Mouse (Mus musculus): ENCODE results near the gene Sfxn3.
A peak's percentile ranks its signal among the peaks of the same experiment; 100 is the strongest.
"Not testable (repeated sequence)": the region's sequence is repeated elsewhere in the genome, so short reads cannot be mapped to it uniquely, and the experiment has no call there.

Sfxn3 gene

DNA sequence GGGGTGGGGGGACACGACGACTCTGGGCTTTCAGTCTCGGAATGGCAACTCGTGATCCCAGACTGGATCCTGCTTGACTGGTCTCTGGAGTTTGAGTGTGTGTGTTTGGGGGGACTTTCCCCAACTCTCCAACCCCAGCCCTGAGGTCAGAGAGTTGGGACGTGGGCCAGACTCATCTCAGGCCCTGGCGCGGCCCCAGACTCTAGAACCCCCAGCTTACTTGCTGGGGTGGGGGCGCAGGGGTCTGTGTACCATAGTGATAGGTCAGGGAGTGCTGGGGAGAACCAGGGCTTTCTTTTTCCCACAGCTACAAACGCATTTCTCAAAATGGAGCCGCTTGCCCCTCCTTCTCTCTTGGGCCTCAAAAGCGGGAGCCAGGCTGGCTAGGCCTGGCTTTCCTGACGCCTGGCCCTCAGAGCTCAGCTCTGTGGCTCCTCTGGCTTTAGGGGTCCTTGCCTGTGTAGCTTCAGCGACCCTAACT lies 28.9 kb upstream of the Sfxn3 start:
- no peak for DNase-seq (ENCODE audit: low spot score)

DNA sequence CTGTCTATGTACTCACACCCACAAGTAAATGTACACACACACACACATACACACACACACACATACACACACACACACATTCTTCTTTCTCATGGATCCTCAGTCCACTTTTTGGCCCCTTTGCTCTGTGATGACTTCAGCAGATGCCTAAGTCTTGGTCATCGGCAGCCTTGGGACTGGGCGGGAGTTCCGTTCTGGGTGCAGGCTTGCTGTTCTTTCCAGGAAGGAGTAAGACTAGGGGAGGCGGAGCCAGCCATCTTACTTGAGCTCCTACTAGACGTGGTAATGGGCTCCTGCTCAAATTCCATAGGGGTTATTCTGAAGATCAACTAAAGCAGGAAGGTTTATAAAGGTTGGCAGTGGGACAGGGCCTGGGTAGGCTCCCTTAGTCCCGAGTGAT lies 27.0 kb upstream of the Sfxn3 start:
- DNase-seq (ENCODE audit: low spot score), result no peak

DNA sequence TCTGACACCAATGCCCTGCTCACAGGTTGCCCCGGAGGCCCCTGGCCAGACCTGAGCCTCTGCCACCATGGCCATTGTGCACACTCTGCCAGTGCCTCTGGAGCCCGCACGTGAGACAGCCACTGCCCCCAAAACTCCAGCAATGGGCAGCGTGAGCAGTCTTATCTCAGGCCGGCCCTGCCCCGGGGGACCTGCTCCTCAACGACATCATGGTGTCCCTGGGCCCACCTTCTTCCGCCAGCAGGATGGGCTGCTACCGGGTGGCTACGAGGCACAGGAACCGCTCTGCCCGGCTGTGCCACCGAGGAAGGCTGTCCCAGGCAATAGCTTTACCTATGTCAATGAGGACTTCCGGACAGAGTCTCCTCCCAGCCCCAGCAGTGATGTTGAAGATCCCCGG lies 25.9 kb upstream of the Sfxn3 start:
- no peak for DNase-seq (ENCODE audit: low spot score)

DNA sequence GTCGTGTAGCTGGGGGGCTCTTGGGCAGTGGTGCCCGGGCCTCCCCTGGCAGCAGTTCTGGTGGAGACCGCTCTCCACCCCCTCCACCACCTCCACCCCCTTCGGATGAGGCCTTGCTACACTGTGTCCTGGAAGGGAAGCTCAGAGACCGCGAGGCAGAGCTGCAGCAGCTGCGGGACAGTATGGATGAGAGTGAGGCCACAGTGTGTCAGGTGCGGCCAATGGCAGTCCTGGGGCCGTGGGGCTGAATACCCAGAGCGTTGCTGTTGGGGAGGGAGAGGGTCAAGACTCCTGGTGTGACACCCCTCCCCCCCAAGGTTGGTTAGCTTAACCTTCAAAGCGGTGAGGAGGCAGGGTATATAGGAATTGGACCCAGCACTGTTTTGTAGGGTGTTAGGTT lies 23.3 kb upstream of the Sfxn3 start:
- no peak for DNase-seq (ENCODE audit: low spot score)

DNA sequence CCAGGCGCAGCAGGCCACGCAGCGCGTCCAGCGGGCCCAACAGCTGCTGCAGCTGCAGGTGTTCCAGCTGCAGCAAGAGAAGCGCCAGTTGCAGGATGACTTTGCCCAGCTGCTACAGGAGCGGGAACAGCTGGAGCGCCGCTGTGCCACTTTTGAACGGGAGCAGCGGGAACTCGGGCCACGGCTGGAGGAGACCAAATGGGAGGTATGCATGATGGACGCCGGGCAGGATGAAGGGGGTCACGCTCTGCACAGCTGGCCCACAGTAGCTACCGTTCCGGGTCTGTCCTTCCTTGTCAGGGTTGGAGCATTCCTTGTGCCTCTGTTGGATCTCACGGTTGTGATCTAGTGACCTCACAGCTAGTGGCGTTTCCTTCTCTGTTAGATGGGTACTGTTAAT lies 22.5 kb upstream of the Sfxn3 start:
- DNase-seq (ENCODE audit: low spot score), result no peak

DNA sequence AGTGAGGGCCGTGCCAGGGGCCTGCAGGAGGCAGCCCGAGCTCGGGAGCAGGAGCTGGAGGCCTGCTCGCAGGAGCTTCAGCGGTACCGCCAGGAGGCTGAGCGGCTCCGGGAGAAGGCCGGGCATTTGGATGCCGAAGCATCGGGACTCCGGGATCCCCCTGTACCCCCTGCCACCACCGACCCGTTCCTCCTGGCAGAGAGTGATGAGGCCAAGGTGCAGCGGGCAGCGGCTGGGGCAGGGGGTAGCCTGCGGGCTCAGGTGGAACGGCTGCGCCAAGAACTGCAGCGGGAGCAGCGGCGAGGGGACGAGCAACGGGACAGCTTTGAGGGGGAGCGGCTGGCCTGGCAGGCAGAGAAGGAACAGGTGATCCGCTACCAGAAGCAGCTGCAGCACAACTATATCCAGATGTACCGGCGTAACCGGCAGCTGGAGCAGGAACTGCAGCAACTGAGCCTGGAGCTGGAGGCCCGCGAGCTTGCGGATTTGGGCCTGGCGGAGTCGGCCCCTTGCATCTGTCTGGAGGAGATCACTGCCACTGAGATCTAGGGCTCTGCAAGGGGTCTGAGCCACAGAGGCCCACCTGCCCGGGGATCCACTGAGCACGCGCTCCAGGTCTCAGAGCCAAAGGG lies 21.2 kb upstream of the Sfxn3 start:
- no peak for DNase-seq (ENCODE audit: low spot score)

DNA sequence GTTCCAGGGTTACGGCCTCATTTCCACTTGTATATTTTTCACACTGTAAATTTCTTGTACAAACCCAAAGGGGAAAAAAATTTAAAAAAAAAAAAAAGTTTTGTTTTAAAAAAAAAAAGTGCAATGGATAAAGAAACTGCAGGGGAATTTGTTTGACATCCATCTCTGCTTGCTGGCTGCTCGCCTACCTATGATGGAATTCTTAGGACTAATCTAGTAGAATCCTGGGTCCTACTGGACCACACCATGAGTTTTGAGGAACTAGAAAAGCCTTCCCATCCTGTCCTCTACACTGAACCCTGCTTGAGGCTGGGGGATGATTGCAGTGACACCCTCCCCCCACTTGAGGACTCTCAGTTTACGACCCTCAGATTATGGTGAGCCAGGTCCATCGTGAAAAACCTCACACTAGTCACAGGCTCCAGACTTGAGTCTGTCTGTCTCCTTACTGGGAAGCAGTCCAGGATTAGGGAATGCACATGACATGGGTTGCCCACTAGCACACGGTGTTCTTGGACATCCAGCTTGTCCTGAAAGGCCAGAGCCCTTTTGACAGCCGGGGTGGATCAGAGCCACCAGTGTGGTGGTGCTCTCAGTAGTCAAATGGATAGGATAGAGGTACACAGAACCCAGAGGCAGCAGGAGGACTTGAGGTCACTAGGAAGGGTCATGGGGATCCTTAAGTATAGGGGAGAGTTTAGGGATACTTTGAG lies 20.2 kb upstream of the Sfxn3 start:
- no peak for DNase-seq (ENCODE audit: low spot score)

DNA sequence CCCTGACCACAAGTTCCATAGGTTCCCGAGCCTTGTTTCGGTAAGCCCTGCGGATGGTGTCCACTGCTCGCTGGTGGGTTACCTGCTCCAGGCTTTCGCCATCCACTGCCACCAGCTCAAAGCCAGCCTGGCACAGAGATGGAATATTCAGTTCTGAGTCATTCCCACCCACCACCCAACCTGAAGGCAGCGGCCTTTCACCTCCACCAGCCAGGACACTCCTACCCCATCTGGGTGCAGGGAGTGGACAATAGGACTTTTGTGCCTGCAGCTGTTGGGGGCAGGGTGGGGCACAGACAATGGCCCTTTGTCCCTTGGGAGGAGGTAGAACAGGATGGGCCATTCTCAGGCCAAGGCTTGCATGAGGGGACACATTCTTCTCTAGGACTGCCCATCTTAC lies 19.5 kb upstream of the Sfxn3 start:
- DNase-seq (ENCODE audit: low spot score), result no peak

DNA sequence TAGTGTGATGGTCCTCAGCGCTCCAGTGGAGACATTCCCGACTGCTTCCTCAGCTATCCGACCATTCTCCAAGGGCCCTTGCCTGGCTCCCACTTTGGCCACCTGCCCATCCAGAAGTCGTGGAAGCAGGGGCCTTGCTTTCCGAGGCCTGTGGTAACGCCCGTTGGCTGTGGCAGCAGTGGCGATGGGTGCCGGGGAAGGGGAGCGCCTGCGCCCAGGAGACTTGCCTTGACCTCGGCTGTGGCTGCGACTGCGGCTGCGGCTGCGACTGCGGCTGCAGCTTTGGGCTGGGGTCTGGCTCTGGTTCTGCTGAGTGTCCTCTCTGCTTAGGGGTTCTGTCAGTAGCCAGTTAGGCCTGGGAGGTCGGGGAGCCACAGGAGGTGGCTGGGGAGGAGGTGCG lies 18.6 kb upstream of the Sfxn3 start:
- DNase-seq (ENCODE audit: low spot score), result no peak

DNA sequence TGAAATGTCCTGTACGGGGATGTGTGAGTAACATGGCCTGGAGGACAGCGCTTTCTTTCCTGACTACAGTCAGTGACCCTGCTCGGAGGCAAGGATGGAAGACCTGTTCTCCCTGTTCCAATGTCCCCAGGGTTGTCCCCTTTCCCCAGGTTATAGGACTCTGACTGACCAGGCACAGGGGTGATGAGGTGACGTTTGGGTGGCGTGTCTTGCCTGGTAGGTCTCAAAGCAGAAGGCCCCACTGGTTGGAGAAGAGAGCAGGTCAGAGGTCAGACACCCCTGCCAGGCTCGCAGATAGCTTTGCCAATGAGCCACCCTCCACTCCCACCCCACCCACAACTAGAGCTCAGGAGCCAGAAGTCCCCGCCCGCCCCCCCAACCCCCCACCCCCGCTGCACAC lies 17.7 kb upstream of the Sfxn3 start:
- DNase-seq (ENCODE audit: low spot score), result no peak

DNA sequence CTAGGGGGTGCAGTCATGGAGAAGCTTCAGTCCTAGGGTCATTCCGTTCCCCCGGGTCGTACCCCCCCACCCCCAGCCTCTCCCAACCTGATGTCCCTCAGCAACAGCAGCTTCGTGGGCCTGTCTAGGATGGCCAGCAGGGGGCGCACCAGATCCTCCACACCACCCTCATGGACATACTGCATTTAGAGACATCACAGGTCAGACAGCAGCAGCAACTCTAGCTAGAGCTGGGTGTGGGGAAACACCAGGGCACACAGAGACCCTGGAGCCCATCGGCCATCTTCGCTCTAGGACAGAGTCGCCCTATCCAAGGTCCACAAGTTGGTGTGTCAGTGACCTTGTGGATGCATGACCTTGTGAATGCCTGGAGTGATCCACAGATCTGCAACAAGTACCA lies 17.2 kb upstream of the Sfxn3 start:
- peak; percentile 47 for DNase-seq (ENCODE audit: low spot score)

DNA sequence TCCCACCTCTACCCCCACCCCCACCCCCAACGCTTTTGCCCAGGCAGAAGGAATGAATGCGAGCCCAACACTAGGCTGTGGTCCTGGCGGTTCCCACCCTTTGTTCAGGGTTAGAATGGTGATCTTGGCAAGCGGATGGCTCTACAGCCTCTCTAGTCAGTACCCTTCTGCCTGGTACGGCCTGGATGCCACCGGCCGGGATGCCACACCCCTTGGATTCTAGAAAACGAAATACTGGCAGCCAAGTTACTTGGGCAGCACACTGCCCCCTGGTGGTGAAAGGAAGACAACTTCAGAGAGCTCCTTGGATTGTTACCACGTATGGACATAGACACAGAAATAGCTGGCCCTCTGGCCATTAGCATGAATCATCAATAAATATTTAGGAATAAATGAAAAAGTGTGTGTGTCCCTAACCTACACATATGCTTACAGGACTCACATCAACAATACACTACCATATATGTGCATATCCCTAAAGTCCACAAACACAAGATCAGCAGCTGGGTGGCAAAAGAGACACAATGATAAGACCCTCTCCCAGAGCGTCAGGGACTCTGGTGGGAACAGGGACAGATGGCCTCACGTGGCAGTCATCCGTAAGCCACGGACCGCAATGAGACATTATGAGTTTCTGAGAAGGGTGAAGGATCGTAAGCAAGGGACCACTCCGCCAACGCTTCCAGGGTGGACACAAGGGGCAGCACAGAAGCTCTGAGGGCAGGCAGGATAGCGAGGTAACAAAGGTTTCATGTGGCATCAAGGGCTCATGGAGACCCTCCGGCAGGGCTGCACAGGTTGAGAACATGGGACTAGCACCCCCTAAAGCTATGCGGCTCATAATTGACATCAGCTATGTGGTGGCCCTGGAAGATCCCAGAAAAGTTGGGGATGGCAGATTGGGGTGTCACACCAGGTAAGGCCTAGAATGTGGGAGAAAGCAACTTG lies 16.3 kb upstream of the Sfxn3 start:
- peak; percentile 49 for DNase-seq (ENCODE audit: low spot score)

DNA sequence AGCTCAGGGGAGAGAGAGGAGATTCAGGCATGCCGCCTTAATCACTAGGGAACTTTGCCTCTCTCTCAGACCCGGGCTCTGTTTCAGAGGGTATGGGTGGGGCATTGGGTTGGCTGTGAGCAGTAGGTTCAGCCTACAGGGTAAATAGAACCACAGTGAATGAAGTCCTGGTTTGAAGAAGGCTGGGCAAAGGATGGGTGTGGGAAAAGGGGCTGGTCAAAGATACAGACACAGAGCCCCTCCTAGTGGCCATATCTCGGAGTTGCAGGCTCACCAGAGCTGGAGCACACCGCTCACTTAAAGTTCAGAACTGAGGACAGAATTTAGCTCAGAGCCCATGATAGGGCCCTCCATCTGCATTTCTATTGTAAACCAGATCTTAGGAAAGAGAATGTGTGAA lies 15.5 kb upstream of the Sfxn3 start:
- no peak for DNase-seq (ENCODE audit: low spot score)

DNA sequence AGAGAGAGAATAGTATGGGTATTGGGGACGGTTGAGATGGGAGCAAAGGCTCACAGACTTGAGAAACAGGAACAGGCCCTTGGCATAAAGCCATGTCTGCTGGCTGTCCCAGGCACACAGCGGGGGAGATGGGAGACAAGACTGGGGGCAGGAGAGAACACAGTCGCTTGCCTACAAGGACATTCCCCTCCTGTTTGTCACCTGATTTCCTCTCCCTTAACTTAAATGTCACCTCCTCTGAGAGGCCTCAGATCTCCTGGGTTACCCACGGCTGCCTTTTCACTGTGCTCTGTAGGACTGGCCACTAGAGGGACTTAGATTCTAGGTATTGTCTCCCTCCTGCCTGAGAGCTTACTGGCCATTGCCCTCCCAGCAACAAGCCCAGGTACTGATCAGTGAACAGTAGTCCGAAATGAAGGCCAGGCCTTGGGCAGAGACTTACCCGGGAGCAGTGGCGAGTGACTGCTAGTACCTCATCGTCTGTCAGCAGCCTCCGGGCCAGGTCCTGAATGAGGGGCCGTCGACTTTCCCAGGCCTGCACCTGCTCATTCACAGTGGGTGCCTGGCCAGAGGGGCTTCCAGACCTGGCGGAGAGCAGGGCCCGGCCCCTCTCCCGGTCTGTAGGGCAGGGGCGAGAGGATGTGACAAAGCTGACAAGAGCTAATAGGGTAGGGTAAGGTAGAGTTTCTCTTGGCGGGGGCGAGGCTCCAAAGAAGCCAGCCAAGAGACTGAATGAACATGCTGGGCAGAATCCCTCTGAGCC lies 14.6 kb upstream of the Sfxn3 start:
- DNase-seq (ENCODE audit: low spot score), result no peak

DNA sequence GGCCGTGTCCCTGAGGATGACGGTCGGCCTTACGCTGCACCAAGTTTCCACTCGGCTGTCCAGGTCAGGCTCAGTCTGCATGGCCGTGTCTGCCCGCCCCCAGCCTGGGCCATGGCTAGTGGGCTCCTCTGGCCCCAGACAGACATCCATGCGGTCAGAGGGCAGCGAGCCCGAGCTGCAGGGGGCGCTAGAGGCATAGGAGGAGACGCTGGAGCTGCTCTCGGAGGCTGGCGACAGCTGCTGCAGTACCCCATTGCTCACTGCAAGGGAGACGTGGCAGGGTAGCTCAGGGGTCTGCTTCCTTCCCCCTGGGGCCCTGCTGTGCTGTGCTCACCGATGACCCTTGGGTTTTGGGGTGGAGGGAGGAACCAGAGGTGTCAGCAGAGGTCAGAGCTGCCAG lies 10.4 kb upstream of the Sfxn3 start:
- no peak for DNase-seq (ENCODE audit: low spot score)

DNA sequence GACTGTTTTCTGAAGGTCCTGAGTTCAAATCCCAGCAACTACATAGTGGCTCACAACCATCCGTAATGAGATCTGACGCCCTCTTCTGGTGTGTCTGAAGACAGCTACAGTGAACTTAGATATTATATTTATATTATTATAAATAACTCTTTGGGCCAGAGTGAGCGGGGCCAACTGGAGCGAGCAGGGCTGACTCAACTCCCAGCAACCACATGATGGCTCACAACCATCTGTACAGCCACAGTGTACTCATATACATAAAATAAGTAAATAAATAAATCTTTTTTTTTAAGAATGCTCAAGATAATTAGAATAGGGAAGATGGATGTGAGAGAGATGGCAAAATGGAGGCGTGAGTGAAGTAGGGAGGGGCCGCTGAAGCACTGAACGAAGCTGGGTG lies 9.1 kb upstream of the Sfxn3 start:
- DNase-seq (ENCODE audit: low spot score), result not testable (repeated sequence)

DNA sequence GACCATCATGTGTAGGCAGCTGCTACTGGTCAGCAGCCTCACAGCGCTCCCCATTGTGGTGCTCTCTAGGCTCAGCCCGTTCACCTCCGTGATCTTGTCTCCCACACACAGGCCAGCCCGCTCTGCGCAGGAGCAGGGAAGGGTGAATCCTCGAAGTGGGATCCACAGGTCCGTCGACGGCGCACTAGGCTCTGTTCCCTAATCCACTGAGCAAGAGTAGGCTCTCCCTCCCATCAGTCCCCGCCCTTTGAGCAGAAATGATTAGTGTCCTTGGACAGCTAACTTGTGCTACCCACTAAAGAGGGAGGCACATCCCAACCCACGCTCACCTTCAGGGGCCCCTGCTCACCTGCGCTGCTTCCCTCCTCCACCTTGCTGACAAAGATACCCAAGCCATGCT lies 7.1 kb upstream of the Sfxn3 start:
- no peak for DNase-seq (ENCODE audit: low spot score)

DNA sequence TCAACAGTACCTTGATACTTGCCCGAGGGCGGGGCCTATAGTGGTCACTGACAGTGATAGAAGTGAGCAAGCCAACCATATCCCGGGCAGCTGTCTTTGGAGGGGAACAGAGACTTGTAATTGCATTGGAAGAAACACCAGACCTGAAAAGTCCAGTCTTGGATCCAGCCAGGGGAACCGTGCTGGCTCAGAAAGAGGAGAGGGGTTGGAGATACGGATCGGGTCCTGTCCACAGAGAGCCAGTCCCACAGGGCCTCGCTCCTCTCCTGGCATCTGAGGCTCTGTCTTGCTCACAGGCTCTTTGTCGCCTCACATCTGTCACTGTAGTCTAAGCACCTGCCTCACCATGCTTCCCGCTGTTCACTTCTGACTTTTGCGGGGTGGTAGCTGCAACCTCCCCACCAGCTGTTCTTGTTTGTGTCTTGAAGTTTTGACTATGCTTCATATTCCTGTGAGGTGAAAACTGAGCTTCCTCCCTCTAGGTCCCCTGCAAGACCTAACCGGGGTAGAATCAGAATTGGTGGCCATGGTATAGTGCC lies 2.8 kb upstream of the Sfxn3 start:
- no peak for DNase-seq (ENCODE audit: low spot score)

DNA sequence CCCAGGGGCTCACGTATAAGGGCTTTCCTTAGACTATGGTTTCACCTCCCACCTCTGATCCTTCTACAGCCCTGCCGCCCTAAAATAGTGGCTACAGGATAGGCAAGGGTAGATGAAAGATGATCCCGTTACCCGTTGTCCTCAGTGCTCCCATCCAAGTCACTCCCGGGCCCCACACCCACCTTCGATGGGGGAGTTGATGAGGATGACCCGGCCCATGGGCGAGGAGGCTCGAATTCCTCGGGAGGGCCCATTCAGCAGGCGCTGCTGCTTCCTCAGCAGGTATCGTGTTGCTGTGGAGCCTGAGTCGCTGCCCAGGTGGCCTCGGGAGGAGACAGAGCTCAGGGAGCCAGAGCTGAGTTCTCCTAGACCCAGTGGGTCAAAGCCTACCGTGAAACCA lies 2.1 kb upstream of the Sfxn3 start:
- DNase-seq (ENCODE audit: low spot score), result no peak

DNA sequence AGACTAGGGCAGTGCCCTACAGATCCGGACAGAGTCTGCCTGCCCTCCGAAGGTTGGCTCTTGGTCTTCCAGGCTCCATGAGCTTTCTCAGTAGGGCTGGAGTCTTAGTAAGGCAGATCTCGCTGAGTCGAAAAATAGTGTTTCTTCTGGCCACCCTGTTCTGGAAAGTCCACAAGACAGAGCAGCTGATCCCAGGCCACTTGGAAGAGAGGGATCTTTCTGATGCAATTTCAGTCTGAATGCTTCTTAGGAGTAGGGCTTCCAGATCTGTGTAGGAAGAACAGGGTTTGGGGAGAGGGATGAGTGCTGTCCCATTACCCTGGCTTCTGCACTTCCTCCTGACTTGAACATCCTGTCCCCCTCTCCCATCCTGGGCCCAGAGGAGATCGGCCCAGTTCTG lies 1.7 kb upstream of the Sfxn3 start, which contains the start of gene Pdzd7:
Gene Pdzd7 (minus strand): TSS at position 67 of the 400 bp plus-strand sequence.
- no peak for DNase-seq (ENCODE audit: low spot score)

DNA sequence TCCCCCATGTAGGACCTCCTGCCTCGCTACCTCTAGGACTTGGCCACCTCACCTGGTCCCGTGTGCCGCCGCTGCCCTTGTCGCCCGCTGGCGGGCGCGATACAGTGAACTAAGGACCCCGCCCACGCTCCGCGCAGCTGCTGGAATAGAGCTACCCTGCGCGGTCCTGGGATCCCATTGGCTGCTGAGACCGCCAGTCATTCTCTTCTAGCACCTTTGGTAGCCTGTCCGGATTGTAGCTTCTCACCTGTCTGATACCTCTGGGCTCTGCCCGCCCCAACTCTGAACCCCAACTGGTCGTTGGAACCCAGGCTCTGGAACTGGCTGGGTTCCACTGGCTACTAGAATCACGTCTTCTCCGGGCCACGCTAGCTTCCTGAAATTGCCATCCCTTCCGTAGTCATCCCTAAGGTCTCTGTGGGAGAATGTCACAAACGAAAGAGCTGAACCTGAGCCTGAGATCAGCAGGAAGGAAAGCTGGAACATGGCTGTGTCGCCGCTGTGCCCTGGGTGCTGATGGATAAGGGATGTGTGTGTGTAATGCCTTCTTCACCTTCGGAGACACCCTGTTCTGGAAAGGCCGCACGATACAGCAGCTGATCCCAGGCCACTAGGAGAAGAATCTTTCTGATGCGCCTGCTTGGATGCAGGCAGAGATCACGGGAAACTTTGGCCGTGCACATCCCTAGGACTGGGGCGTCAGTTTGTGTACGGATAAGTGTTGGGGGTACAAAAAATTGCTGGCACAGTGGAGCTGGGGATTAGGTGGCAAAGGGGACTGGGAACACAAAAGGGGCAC lies 581 bp upstream of the Sfxn3 start:
- DNase-seq (ENCODE audit: low spot score), result peak; percentile 26
